Mouse (Mus musculus) liver, embryonic 12.5 days (tissue): ENCODE measurements at regions not wholly inside any gene's neighbourhood (a gene's known extent, or its start where the extent isn't known, plus 50 kb on each side); places are given as distances from the start of the nearest gene placed in this dataset.
"Not testable (repeated sequence)": the region's sequence is repeated elsewhere in the genome, so short reads cannot be mapped to it uniquely, and the experiment has no call there.

Experiments
- ATAC-seq: fragments of 200-750 bp; cut with Nextera tagmentation; 2 replicates; pipeline ENCODE4 v1.8.0; 2017; ENCODE audit warnings: moderate number of reproducible peaks, mild to moderate bottlenecking, moderate library complexity
- H3K27ac ChIP-seq: fragments of 300-500 bp; sonication (generic); 2 replicates; pipeline ENCODE4 v1.5.1; 2016; ENCODE audit warnings: mild to moderate bottlenecking
- H3K27me3 ChIP-seq: fragments of 300-500 bp; sonication (generic); replicated peaks from 2 replicates; pipeline ENCODE4 v1.6.1; 2016; ENCODE audit warnings: mild to moderate bottlenecking, moderate library complexity
- H3K36me3 ChIP-seq: fragments of 300-500 bp; sonication (generic); 2 replicates; pipeline ENCODE4 v1.6.1; 2016; ENCODE audit warnings: mild to moderate bottlenecking, moderate library complexity
- H3K4me1 ChIP-seq: fragments of 300-500 bp; sonication (generic); 2 replicates; pipeline ENCODE4 v1.6.1; 2016
- H3K4me2 ChIP-seq: fragments of 300-500 bp; sonication (generic); 2 replicates; pipeline ENCODE4 v1.6.1; 2016; ENCODE audit warnings: mild to moderate bottlenecking, moderate library complexity
- H3K4me3 ChIP-seq: fragments of 300-500 bp; sonication (generic); 2 replicates; pipeline ENCODE4 v1.5.1; 2016; ENCODE audit warnings: mild to moderate bottlenecking, moderate library complexity
- H3K9ac ChIP-seq: fragments of 300-500 bp; sonication (generic); 2 replicates; pipeline ENCODE4 v1.6.1; 2016; ENCODE audit warnings: mild to moderate bottlenecking, moderate library complexity
- H3K9me3 ChIP-seq: fragments of 300-500 bp; sonication (generic); replicated peaks from 2 replicates; pipeline ENCODE4 v1.6.1; 2016; ENCODE audit warnings: mild to moderate bottlenecking, moderate library complexity
- WGBS: fragments of 180-500 bp; shearing (Covaris S2); methylation state at CpG from one replicate; pipeline ENCODE4 v1.1.7; 2016; ENCODE audit not compliant: insufficient replicate concordance; 5-methylcytosine and 5-hydroxymethylcytosine counted together

GRCm38 (mm10) chr17:27298351-27298750 is 94.1 kb upstream of the Lemd2 start:
- no peak overlapping the region for H3K27ac ChIP-seq
- H3K4me2 ChIP-seq: no peak overlapping the region
- H3K4me1 ChIP-seq: no peaks in the 10 kb centered on the region
- no peak overlapping the region for H3K4me3 ChIP-seq
- no peaks in the 10 kb centered on the region for H3K36me3 ChIP-seq
- no peak for ATAC-seq
- no peak overlapping the region for H3K9ac ChIP-seq
- H3K9me3 ChIP-seq: no peaks in the 10 kb centered on the region
- peaks cover 7% of the 10 kb centered on the region; the same call in 1 of the 2 replicates for H3K27me3 ChIP-seq
- WGBS: 72% methylated on average over 10 of the region's 10 CpGs

- no peak for ATAC-seq
- Histone ChIP-seq H3K9ac (no peak overlapping the region), H3K4me2 (no peak overlapping the region), H3K27ac (no peak overlapping the region), H3K4me1 (no peaks in the 10 kb centered on the region), H3K9me3 (peaks cover 8% of the 10 kb centered on the region), H3K4me3 (no peak overlapping the region), H3K36me3 (no peaks in the 10 kb centered on the region), H3K27me3 (peaks cover 7% of the 10 kb centered on the region; the same call in 1 of the 2 replicates)
- 70% methylated on average over 5 of the region's 5 CpGs for WGBS
Observed at GRCm38 (mm10) chr17:27296156-27296555, 91.9 kb upstream of the Lemd2 start.

- no peak for ATAC-seq
- no peak overlapping the region for H3K9ac ChIP-seq
- H3K4me2 ChIP-seq: no peak overlapping the region
- peaks cover 7% of the 10 kb centered on the region; the same call in 1 of the 2 replicates for H3K27me3 ChIP-seq
- no peaks in the 10 kb centered on the region for H3K4me1 ChIP-seq
- H3K4me3 ChIP-seq: no peak overlapping the region
- peaks cover 20% of the 10 kb centered on the region for H3K9me3 ChIP-seq
- no peak overlapping the region for H3K27ac ChIP-seq
- no peaks in the 10 kb centered on the region for H3K36me3 ChIP-seq
- 69% methylated on average over 5 of the region's 5 CpGs for WGBS
Observed at GRCm38 (mm10) chr17:27294208-27294604, 89.9 kb upstream of the Lemd2 start.

- no peak for ATAC-seq
- Histone ChIP-seq H3K9ac (no peak overlapping the region), H3K4me2 (no peak overlapping the region), H3K36me3 (no peaks in the 10 kb centered on the region), H3K27me3 (peaks cover 4% of the 10 kb centered on the region; the same call in 1 of the 2 replicates), H3K27ac (no peak overlapping the region), H3K4me1 (no peaks in the 10 kb centered on the region), H3K4me3 (no peak overlapping the region), H3K9me3 (peaks cover 20% of the 10 kb centered on the region)
- WGBS: 72% methylated on average over 14 of the region's 14 CpGs
Observed at GRCm38 (mm10) chr17:27293586-27294207, 89.4 kb upstream of the Lemd2 start.

GRCm38 (mm10) chr17:27291673-27292072 is 87.4 kb upstream of the Lemd2 start:
- Histone ChIP-seq H3K9ac (no peak overlapping the region), H3K36me3 (no peaks in the 10 kb centered on the region), H3K27ac (no peak overlapping the region), H3K4me2 (no peak overlapping the region), H3K4me1 (no peaks in the 10 kb centered on the region), H3K4me3 (no peak overlapping the region), H3K27me3 (no peaks in the 10 kb centered on the region), H3K9me3 (peaks cover 20% of the 10 kb centered on the region)
- no peak for ATAC-seq
- WGBS: 75% methylated on average over 10 of the region's 10 CpGs

GRCm38 (mm10) chr17:27291176-27291575 is 86.9 kb upstream of the Lemd2 start:
- ATAC-seq: no peak
- Histone ChIP-seq H3K36me3 (no peaks in the 10 kb centered on the region), H3K4me1 (no peaks in the 10 kb centered on the region), H3K27ac (no peak overlapping the region), H3K27me3 (no peaks in the 10 kb centered on the region), H3K4me3 (no peak overlapping the region), H3K9me3 (peaks cover 20% of the 10 kb centered on the region), H3K4me2 (no peak overlapping the region), H3K9ac (no peak overlapping the region)
- 73% methylated on average over 14 of the region's 14 CpGs for WGBS

- no peak for ATAC-seq
- no peaks in the 10 kb centered on the region for H3K36me3 ChIP-seq
- WGBS: 82% methylated on average over 16 of the region's 16 CpGs
- H3K4me1 ChIP-seq: no peaks in the 10 kb centered on the region
- no peaks in the 10 kb centered on the region for H3K27me3 ChIP-seq
- no peak overlapping the region for H3K9ac ChIP-seq
- H3K9me3 ChIP-seq: peaks cover 20% of the 10 kb centered on the region
- no peak overlapping the region for H3K4me3 ChIP-seq
- H3K4me2 ChIP-seq: no peak overlapping the region
- H3K27ac ChIP-seq: no peak overlapping the region
Observed at GRCm38 (mm10) chr17:27290311-27290710, 86.0 kb upstream of the Lemd2 start.

GRCm38 (mm10) chr17:27289804-27290203 is 85.5 kb upstream of the Lemd2 start:
- H3K4me1 ChIP-seq, H3K9ac ChIP-seq, H3K36me3 ChIP-seq, H3K27ac ChIP-seq, H3K4me3 ChIP-seq, ATAC-seq, H3K27me3 ChIP-seq, H3K4me2 ChIP-seq: not testable (repeated sequence)
- 84% methylated on average over 14 of the region's 15 CpGs for WGBS
- H3K9me3 ChIP-seq: peaks cover 20% of the 10 kb centered on the region

GRCm38 (mm10) chr17:27287986-27288385 is 83.7 kb upstream of the Lemd2 start:
- not testable (repeated sequence) for H3K27me3 ChIP-seq, H3K9ac ChIP-seq, H3K4me2 ChIP-seq, H3K4me3 ChIP-seq, H3K36me3 ChIP-seq, ATAC-seq, H3K4me1 ChIP-seq, H3K27ac ChIP-seq
- peaks cover 20% of the 10 kb centered on the region for H3K9me3 ChIP-seq
- 78% methylated on average over 10 of the region's 10 CpGs for WGBS

- Histone ChIP-seq H3K9ac (no peak overlapping the region), H3K27ac (no peak overlapping the region), H3K4me3 (no peak overlapping the region), H3K4me1 (no peaks in the 10 kb centered on the region), H3K4me2 (no peak overlapping the region), H3K27me3 (no peaks in the 10 kb centered on the region), H3K36me3 (no peaks in the 10 kb centered on the region), H3K9me3 (peaks cover 9% of the 10 kb centered on the region; the same call in 1 of the 2 replicates)
- no peak for ATAC-seq
- WGBS: 63% methylated on average over 9 of the region's 9 CpGs
Observed at GRCm38 (mm10) chr17:27281241-27281640, 77.0 kb upstream of the Lemd2 start.

GRCm38 (mm10) chr17:27279491-27280288 is 75.4 kb upstream of the Lemd2 start:
- not testable (repeated sequence) for ATAC-seq, H3K27me3 ChIP-seq, H3K4me1 ChIP-seq, H3K27ac ChIP-seq, H3K9ac ChIP-seq, H3K4me3 ChIP-seq, H3K36me3 ChIP-seq, H3K4me2 ChIP-seq
- H3K9me3 ChIP-seq: peaks cover 16% of the 10 kb centered on the region; the same call in 1 of the 2 replicates
- WGBS: 80% methylated on average over 17 of the region's 17 CpGs

GRCm38 (mm10) chr17:27277786-27278185 is 73.5 kb upstream of the Lemd2 start:
- 80% methylated on average over 12 of the region's 12 CpGs for WGBS
- H3K4me1 ChIP-seq, H3K27me3 ChIP-seq, H3K27ac ChIP-seq, H3K36me3 ChIP-seq, H3K4me2 ChIP-seq, H3K4me3 ChIP-seq, ATAC-seq, H3K9ac ChIP-seq: not testable (repeated sequence)
- H3K9me3 ChIP-seq: peaks cover 16% of the 10 kb centered on the region; the same call in 1 of the 2 replicates
